ENCODE assay signal across 8 mouse cellular contexts in genomic region chr15:96698658-96699448, GRCm38 (mm10). TPM values are rescaled to one million over a fixed set of nuclear protein-coding genes. Genes with fewer than 3 reads are reported as not detected.
A peak's percentile ranks its signal among the peaks of the same experiment; 100 is the strongest.
DNase-seq lines count a peak whose midpoint lies in the region; ATAC-seq and TF ChIP-seq lines count a peak whose summit lies in the region.

No protein-coding gene starts in this region.

- H3K4me1 ChIP-seq in E14TG2a.4 (replicated peaks; ENCODE audit: low read depth, low read length), result peaks cover 73% of the 10 kb centered on the region
- H3K4me1 ChIP-seq in forebrain, embryonic 12.5 days, result peaks cover 35% of the 10 kb centered on the region
- H3K4me1 ChIP-seq in heart, embryonic 16.5 days (ENCODE audit: control insufficient read depth, insufficient read depth, low read length), result peaks cover 35% of the 10 kb centered on the region
- H3K4me1 ChIP-seq in liver, embryonic 15.5 days (replicated peaks), result peaks cover 39% of the 10 kb centered on the region
- peaks cover 13% of the 10 kb centered on the region for H3K4me1 ChIP-seq in neural tube, embryonic 11.5 days (ENCODE audit: control insufficient read depth, insufficient read depth, low read length)
- H3K4me1 ChIP-seq in stomach, embryonic 15.5 days, result peaks cover 28% of the 10 kb centered on the region

- H3K27ac ChIP-seq in forebrain, embryonic 12.5 days, result peak overlapping the region; percentile 100
- peak overlapping the region; percentile 99 for H3K27ac ChIP-seq in heart, embryonic 16.5 days (ENCODE audit: low read length)
- peak overlapping the region; percentile 96 for H3K27ac ChIP-seq in liver, embryonic 15.5 days (replicated peaks)
- H3K27ac ChIP-seq in neural tube, embryonic 11.5 days (ENCODE audit: low read depth, low read length), result peak overlapping the region; percentile 99
- H3K27ac ChIP-seq in stomach, embryonic 15.5 days, result peak overlapping the region; percentile 100

- H3K4me3 ChIP-seq in E14TG2a.4 (replicated peaks; ENCODE audit: low read length), result peak overlapping the region; percentile 92
- peak overlapping the region; percentile 92 for H3K4me3 ChIP-seq in forebrain, embryonic 12.5 days (replicated peaks)
- peak overlapping the region; percentile 89 for H3K4me3 ChIP-seq in heart, embryonic 16.5 days (ENCODE audit: low read length)
- H3K4me3 ChIP-seq in liver, embryonic 15.5 days (replicated peaks), result peak overlapping the region; percentile 92
- H3K4me3 ChIP-seq in neural tube, embryonic 11.5 days (ENCODE audit: low read depth, low read length), result peak overlapping the region; percentile 94
- H3K4me3 ChIP-seq in stomach, embryonic 15.5 days (replicated peaks), result peak overlapping the region; percentile 89

- peak; percentile 90 for ATAC-seq in forebrain, embryonic 12.5 days (ENCODE audit: low FRiP score)
- ATAC-seq in heart, embryonic 16.5 days (replicated peaks; ENCODE audit: extremely low read depth, insufficient read depth, low FRiP score), result peak; percentile 78
- peak; percentile 81 for ATAC-seq in liver, embryonic 15.5 days (ENCODE audit: insufficient read depth)
- ATAC-seq in neural tube, embryonic 11.5 days (ENCODE audit: insufficient read depth, low FRiP score, low TSS enrichment), result peak; percentile 83
- ATAC-seq in stomach, embryonic 15.5 days (ENCODE audit: insufficient read depth, low FRiP score, low read depth), result peak; percentile 80

- under 1% methylated on average over 95 of the region's 101 CpGs for WGBS in forebrain, embryonic 12.5 days
- under 1% methylated on average over 96 of the region's 101 CpGs for WGBS in heart, embryonic 16.5 days
- WGBS in liver, embryonic 15.5 days (ENCODE audit: insufficient replicate concordance), result under 1% methylated on average over 98 of the region's 101 CpGs
- WGBS in neural tube, embryonic 11.5 days, result under 1% methylated on average over 79 of the region's 101 CpGs
- 1% methylated on average over 92 of the region's 101 CpGs for WGBS in stomach, embryonic 15.5 days

- H3K9me3 ChIP-seq in E14TG2a.4 (ENCODE audit: low read length), result no peaks in the 10 kb centered on the region
- H3K9me3 ChIP-seq in forebrain, embryonic 12.5 days, result no peaks in the 10 kb centered on the region
- H3K9me3 ChIP-seq in heart, embryonic 16.5 days (replicated peaks; ENCODE audit: control insufficient read depth, low read length), result no peaks in the 10 kb centered on the region
- no peaks in the 10 kb centered on the region for H3K9me3 ChIP-seq in liver, embryonic 15.5 days (replicated peaks)
- H3K9me3 ChIP-seq in neural tube, embryonic 11.5 days (ENCODE audit: control insufficient read depth, low read length), result no peaks in the 10 kb centered on the region
- no peaks in the 10 kb centered on the region for H3K9me3 ChIP-seq in stomach, embryonic 15.5 days

- peak overlapping the region; percentile 99 for H3K9ac ChIP-seq in forebrain, embryonic 12.5 days
- H3K9ac ChIP-seq in heart, embryonic 16.5 days (ENCODE audit: low read length), result peak overlapping the region; percentile 99
- peak overlapping the region; percentile 97 for H3K9ac ChIP-seq in liver, embryonic 15.5 days
- peak overlapping the region; percentile 100 for H3K9ac ChIP-seq in neural tube, embryonic 11.5 days (ENCODE audit: low read length)
- peak overlapping the region; percentile 92 for H3K9ac ChIP-seq in stomach, embryonic 15.5 days

- no peak for TF ChIP-seq CTCF in E14TG2a.4 (conservative IDR thresholded peaks at IDR 0.05; ENCODE audit: low read length)

- DNase-seq in c-Kit-positive CD71-positive TER-119-positive erythroid progenitor cells, embryonic 14.5 days (ENCODE audit: low spot score), result peak; percentile 75
- peak; percentile 84 to 91 for DNase-seq in kidney, postnatal 25 days
- DNase-seq in neural tube, embryonic 11.5 days (ENCODE audit: low spot score), result peak; percentile 90

- H3K4me2 ChIP-seq in forebrain, embryonic 12.5 days, result peak overlapping the region; percentile 73
- H3K4me2 ChIP-seq in heart, embryonic 16.5 days (ENCODE audit: low read depth, low read length), result peak overlapping the region; percentile 76
- peak overlapping the region; percentile 93 for H3K4me2 ChIP-seq in liver, embryonic 15.5 days
- H3K4me2 ChIP-seq in neural tube, embryonic 11.5 days (ENCODE audit: low read depth), result peak overlapping the region; percentile 78
- peak overlapping the region; percentile 76 for H3K4me2 ChIP-seq in stomach, embryonic 15.5 days

- peaks cover 47% of the 10 kb centered on the region for H3K36me3 ChIP-seq in E14TG2a.4 (ENCODE audit: insufficient read depth, low read length)
- H3K36me3 ChIP-seq in forebrain, embryonic 12.5 days (replicated peaks), result peaks cover 44% of the 10 kb centered on the region
- peaks cover 24% of the 10 kb centered on the region for H3K36me3 ChIP-seq in heart, embryonic 16.5 days (ENCODE audit: control insufficient read depth, insufficient read depth)
- peaks cover 47% of the 10 kb centered on the region for H3K36me3 ChIP-seq in liver, embryonic 15.5 days (replicated peaks)
- peaks cover 11% of the 10 kb centered on the region for H3K36me3 ChIP-seq in neural tube, embryonic 11.5 days (ENCODE audit: control insufficient read depth, insufficient read depth, low read length)
- peaks cover 20% of the 10 kb centered on the region for H3K36me3 ChIP-seq in stomach, embryonic 15.5 days

- H3K27me3 ChIP-seq in E14TG2a.4 (ENCODE audit: insufficient read depth, low read length), result no peaks in the 10 kb centered on the region
- H3K27me3 ChIP-seq in forebrain, embryonic 12.5 days, result 0 out of 2 replicates have a peak, but pooled peaks cover 5% of the 10 kb centered on the region
- no peaks in the 10 kb centered on the region for H3K27me3 ChIP-seq in heart, embryonic 16.5 days (ENCODE audit: control insufficient read depth, insufficient read depth, low read length)
- H3K27me3 ChIP-seq in liver, embryonic 15.5 days, result peaks cover 13% of the 10 kb centered on the region; the same call in 1 of the 2 replicates
- no peaks in the 10 kb centered on the region for H3K27me3 ChIP-seq in neural tube, embryonic 11.5 days (ENCODE audit: control insufficient read depth, insufficient read depth, low read length)
- H3K27me3 ChIP-seq in stomach, embryonic 15.5 days (replicated peaks), result no peaks in the 10 kb centered on the region

RNA-seq across cellular contexts. Expression of gene Slc38a2, which starts 0.7 kb away (rescaled TPM):
- 199 TPM in 2 replicates for polyA plus RNA-seq in forebrain, embryonic 12.5 days (2016; fragmentation: Nextera tagmentation; extraction: Ambion mirVana)
- 178 and 190 TPM in 2 replicates for polyA plus RNA-seq in heart, embryonic 16.5 days (2015; fragmentation: Nextera tagmentation; extraction: Ambion mirVana)
- 33.8 and 33.9 TPM in 2 replicates for polyA plus RNA-seq in liver, embryonic 15.5 days (2015; fragmentation: Nextera tagmentation; extraction: Ambion mirVana)
- polyA plus RNA-seq in neural tube, embryonic 11.5 days (2014; fragmentation: Nextera tagmentation; extraction: Ambion mirVana), result 217 and 219 TPM in 2 replicates
- polyA plus RNA-seq in stomach, embryonic 15.5 days (2015; fragmentation: Nextera tagmentation; extraction: Ambion mirVana), result 104 and 107 TPM in 2 replicates

RNA-seq across cellular contexts. Expression of gene Slc38a1, which starts 56.1 kb away (rescaled TPM):
- 148 and 166 TPM in 2 replicates for polyA plus RNA-seq in forebrain, embryonic 12.5 days (2016; fragmentation: Nextera tagmentation; extraction: Ambion mirVana)
- polyA plus RNA-seq in heart, embryonic 16.5 days (2015; fragmentation: Nextera tagmentation; extraction: Ambion mirVana), result 70.7 and 71.2 TPM in 2 replicates
- 14.5 and 18.2 TPM in 2 replicates for polyA plus RNA-seq in liver, embryonic 15.5 days (2015; fragmentation: Nextera tagmentation; extraction: Ambion mirVana)
- polyA plus RNA-seq in neural tube, embryonic 11.5 days (2014; fragmentation: Nextera tagmentation; extraction: Ambion mirVana), result 122 and 124 TPM in 2 replicates
- 70.6 and 78.7 TPM in 2 replicates for polyA plus RNA-seq in stomach, embryonic 15.5 days (2015; fragmentation: Nextera tagmentation; extraction: Ambion mirVana)

Comparison
In these comparisons a context has a peak if more than half of its experiments do, and no peak if none do; other contexts are left out.
1. Peak in every context shown above with its lines: DNase-seq, ATAC-seq, H3K4me3 ChIP-seq and H3K27ac ChIP-seq.